Mouse (Mus musculus): Measurements from ENCODE around the gene Gusb.

- TF ChIP-seq POLR2A (IDR thresholded peaks at IDR 0.05; ENCODE audit: control insufficient read depth, extremely low read depth, insufficient read depth, low read length, poor library complexity) (no peak), CTCF (IDR thresholded peaks at IDR 0.05; ENCODE audit: borderline replicate concordance, control insufficient read depth, extremely low read depth, insufficient read depth, low read length, poor library complexity) (no peak)
These were observed 28.0 kb downstream of the Gusb start for GRCm38 (mm10) chr5:129974866-129975311.

Data from thymus, adult 2 months (tissue).